In the genomic region with DNA sequence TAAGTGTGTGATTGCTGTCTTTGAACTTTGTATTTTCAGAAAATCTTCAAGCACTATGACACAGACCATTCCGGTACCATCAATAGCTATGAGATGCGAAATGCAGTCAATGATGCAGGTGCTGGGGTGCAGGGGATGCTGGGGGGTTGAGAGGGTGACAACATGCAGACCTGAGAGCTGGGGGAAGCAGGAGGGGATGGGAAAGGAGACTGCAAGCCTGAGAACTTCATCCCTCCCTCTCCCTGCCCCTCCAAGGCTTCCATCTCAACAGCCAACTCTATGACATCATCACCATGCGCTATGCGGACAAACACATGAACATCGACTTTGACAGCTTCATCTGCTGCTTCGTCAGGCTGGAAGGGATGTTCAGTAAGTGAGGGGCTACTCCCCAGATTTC, we compare ENCODE assay signal across 19 mouse cellular contexts. TPM values are rescaled to one million over a fixed set of nuclear protein-coding genes. Genes with fewer than 3 reads are reported as not detected.
DNase-seq lines count a peak whose midpoint lies in the region; ATAC-seq and TF ChIP-seq lines count a peak whose summit lies in the region.
"Had no signal": no experiment of that assay in that cellular context is flagged by ENCODE, and none has a peak within 500 bp of the region (broad histone marks: within the 10 kb centered on the region; RNA-seq: fewer than 3 reads in every experiment).

No protein-coding gene starts in this region.

- H3ac ChIP-seq in myocyte (ENCODE audit: control insufficient read depth, insufficient read length), result no peak overlapping the region

- no peak for TF ChIP-seq POLR2A in cerebellum, adult 2 months (IDR thresholded peaks at IDR 0.05; ENCODE audit: borderline replicate concordance, insufficient read depth, low read length)
- no peak for TF ChIP-seq POLR2A in thymus, adult 2 months (IDR thresholded peaks at IDR 0.05; ENCODE audit: control insufficient read depth, extremely low read depth, insufficient read depth, low read length, poor library complexity)
- TF ChIP-seq POLR2A in myocyte (IDR thresholded peaks at IDR 0.05; ENCODE audit: insufficient read length, low read depth), result no peak

- H3K4me2 ChIP-seq in myocyte (ENCODE audit: low read depth), result no peak overlapping the region
- H3K4me2 ChIP-seq: embryonic facial prominence, embryonic 13.5 days; embryonic facial prominence, embryonic 15.5 days; forebrain, embryonic 12.5 days had no signal

- H3K79me2 ChIP-seq in myocyte (ENCODE audit: control insufficient read depth, insufficient read depth), result no peaks in the 10 kb centered on the region

- H3K27ac ChIP-seq in cerebellum, adult 2 months (ENCODE audit: insufficient read depth, low read length), result no peak overlapping the region
- H3K27ac ChIP-seq in thymus, adult 2 months (ENCODE audit: control insufficient read depth, insufficient read depth, low read length), result peak overlapping the region; percentile 56
- H3K27ac ChIP-seq: embryonic facial prominence, embryonic 13.5 days; embryonic facial prominence, embryonic 15.5 days; forebrain, embryonic 10.5 days; forebrain, embryonic 12.5 days had no signal

- no peak overlapping the region for H3K4me3 ChIP-seq in cerebellum, adult 2 months (replicated peaks; ENCODE audit: insufficient read depth, low read depth, low read length)
- peak overlapping the region; percentile 44; the same call in 1 of the 2 replicates for H3K4me3 ChIP-seq in thymus, adult 2 months (ENCODE audit: control insufficient read depth, insufficient read depth, low read length)
- H3K4me3 ChIP-seq in myocyte, result no peak overlapping the region
- H3K4me3 ChIP-seq: embryonic facial prominence, embryonic 13.5 days; embryonic facial prominence, embryonic 15.5 days; erythroblast, embryonic 14.5 days; forebrain, embryonic 10.5 days; forebrain, embryonic 12.5 days had no signal

- 0 out of 2 replicates have a peak, but pooled peaks have one; percentile 31 for ATAC-seq in cerebellum, adult (ENCODE audit: insufficient number of reproducible peaks, low FRiP score, low TSS enrichment)
- ATAC-seq: forebrain, embryonic 14.5 days; forebrain, embryonic 16.5 days; Patski had no signal

- no peaks in the 10 kb centered on the region for H3K27me3 ChIP-seq in cerebellum, adult 2 months (ENCODE audit: control insufficient read depth, insufficient read depth, low read length)
- H3K27me3 ChIP-seq in thymus, adult 2 months (ENCODE audit: control insufficient read depth, insufficient read depth, low read length), result no peaks in the 10 kb centered on the region
- no peaks in the 10 kb centered on the region for H3K27me3 ChIP-seq in myocyte (ENCODE audit: control insufficient read depth, insufficient read depth, insufficient read length)
- H3K27me3 ChIP-seq: CH12.LX; embryonic facial prominence, embryonic 13.5 days; embryonic facial prominence, embryonic 15.5 days; forebrain, embryonic 12.5 days; Patski had no signal

- WGBS in cerebellum, adult 2 months, result 75% methylated on average over 6 of the region's 6 CpGs
- WGBS in thymus, adult 2 months, result 93% methylated on average over 6 of the region's 6 CpGs

- peaks cover 16% of the 10 kb centered on the region for H3K36me3 ChIP-seq in thymus, adult 2 months (ENCODE audit: control insufficient read depth, insufficient read depth, low read length)
- peaks cover 7% of the 10 kb centered on the region for H3K36me3 ChIP-seq in myocyte (ENCODE audit: control insufficient read depth, insufficient read depth)

- no peak for DNase-seq in cerebellum, adult 2 months
- DNase-seq in thymus, adult 2 months, result no peak
- no peak for DNase-seq in thymus, adult 18-20 months
- DNase-seq in thymus, postnatal 25 days, result peak; percentile 39
- no peak for DNase-seq in layer of hippocampus, postnatal 14 days (ENCODE audit: low spot score in 2 of 2)
- DNase-seq in B cell, adult 2 months, result no peak
- DNase-seq: embryo, embryonic 11 days had no signal

- no peaks in the 10 kb centered on the region; the same call in 1 of the 2 replicates for H3K4me1 ChIP-seq in cerebellum, adult 2 months (ENCODE audit: control insufficient read depth, insufficient read depth, low read length)
- peaks cover 47% of the 10 kb centered on the region for H3K4me1 ChIP-seq in thymus, adult 2 months (replicated peaks; ENCODE audit: control insufficient read depth, insufficient read depth, low read length)

- TF ChIP-seq CTCF in cerebellum, adult 2 months (IDR thresholded peaks at IDR 0.05; ENCODE audit: borderline replicate concordance, insufficient read depth, low read depth, low read length), result no peak
- TF ChIP-seq CTCF in thymus, adult 2 months (IDR thresholded peaks at IDR 0.05; ENCODE audit: borderline replicate concordance, control insufficient read depth, extremely low read depth, insufficient read depth, low read length, poor library complexity), result no peak

TF ChIP-seq in myocyte, 11 proteins besides CTCF, POLR2A, EP300 and RAD21:
- no peak for TF ChIP-seq MYOG (IDR thresholded peaks at IDR 0.05; ENCODE audit: control insufficient read depth in 1 of 3, insufficient read depth in 1 of 3, insufficient read length in 2 of 3, low read depth in 2 of 3)
- TF ChIP-seq POLR2AphosphoS2 (IDR thresholded peaks at IDR 0.05; ENCODE audit: insufficient read length, low read depth), result peak; percentile 83

RNA-seq across cellular contexts. Expression of a gene that starts 47.3 kb away (rescaled TPM):
- 1.4 and 1.7 TPM in 2 replicates for polyA plus RNA-seq in cerebellum, adult 2 months (2012; rRNA removed)
- polyA plus RNA-seq in thymus, adult 2 months (2012; rRNA removed), result 56.2 and 69.8 TPM in 2 replicates
- 15.9 TPM for polyA plus RNA-seq in myocyte (2012; fragmentation: generic; extraction: Trizol)
- 10 to 100 TPM in 1 of 2 experiments, 1 to 10 TPM in 1; 6.7 to 10.2 TPM for total RNA-seq in layer of hippocampus, postnatal 14 days (2021)
- polyA plus RNA-seq: erythroblast, embryonic 14.5 days; G1E; Patski had no signal
